Mouse (Mus musculus) C2C12 (cell line): ENCODE results near the gene Ofd1. TPM values are rescaled to one million over a fixed set of nuclear protein-coding genes. Genes with fewer than 3 reads are reported as not detected.

Experiments
- H3K27me3 ChIP-seq: one replicate; pipeline ENCODE4 v1.6.1; 2011; ENCODE audit not compliant: control insufficient read depth, insufficient read depth, insufficient read length
- H3K36me3 ChIP-seq: one replicate; pipeline ENCODE4 v1.6.1; 2011; ENCODE audit not compliant: control insufficient read depth, insufficient read depth
- H3K4me3 ChIP-seq: one replicate; pipeline ENCODE4 v1.5.1; 2011; ENCODE audit warnings: mild to moderate bottlenecking, control low read depth; ENCODE audit not compliant: poor library complexity, insufficient read depth, severe bottlenecking
- H3K79me2 ChIP-seq: one replicate; pipeline ENCODE4 v1.6.1; 2011; ENCODE audit not compliant: control insufficient read depth, insufficient read depth
- H3K79me3 ChIP-seq: one replicate; pipeline ENCODE4 v1.6.1; 2011; ENCODE audit warnings: low read depth, control low read depth
- H3ac ChIP-seq: one replicate; pipeline ENCODE3; 2011; ENCODE audit warnings: low read depth; ENCODE audit not compliant: control insufficient read depth, insufficient read length
- CEBPB ChIP-seq: IDR thresholded peaks from one replicate; pipeline ENCODE4 v1.6.1; 2011; ENCODE audit warnings: low read depth, mild to moderate bottlenecking, control low read depth, moderate library complexity
- CTCF ChIP-seq: IDR thresholded peaks from one replicate; pipeline ENCODE4 v1.5.1; 2011; ENCODE audit not compliant: control insufficient read depth, insufficient read depth, insufficient read length
- FOSL1 ChIP-seq: IDR thresholded peaks from one replicate; pipeline ENCODE4 v1.8.0; 2011; ENCODE audit warnings: mild to moderate bottlenecking, low read length; ENCODE audit not compliant: poor library complexity, insufficient read depth, severe bottlenecking
- MAX ChIP-seq: IDR thresholded peaks from one replicate; pipeline ENCODE4 v1.6.1; 2011; ENCODE audit warnings: mild to moderate bottlenecking, control low read depth
- MYOD1 ChIP-seq: IDR thresholded peaks from one replicate; pipeline ENCODE4 v1.6.1; 2011; ENCODE audit warnings: low read depth; ENCODE audit not compliant: control insufficient read depth, insufficient read length
- MYOG ChIP-seq: IDR thresholded peaks from one replicate; pipeline ENCODE4 v1.6.1; 2011; ENCODE audit not compliant: control insufficient read depth, insufficient read length; ENCODE audit errors: extremely low read depth
- USF1 ChIP-seq: IDR thresholded peaks from one replicate; pipeline ENCODE4 v1.6.1; 2011; ENCODE audit warnings: low read depth, mild to moderate bottlenecking, control low read depth, moderate library complexity
- polyA plus RNA-seq: library from polyadenylated mRNA; unstranded; fragments of >200 nt; fragmentation: generic; extraction: Trizol; gene quantifications from one replicate; pipeline ENCODE4 v1.2.1, GENCODE M21; 2012; ENCODE audit warnings: missing spikeins

Gene Ofd1
- polyA plus RNA-seq, 1 experiment = 1.5 TPM

GRCm38 (mm10) chrX:166468321-166468720 is 27.8 kb upstream of the Ofd1 start:
- H3K36me3 ChIP-seq = peaks cover 8% of the 10 kb centered on the region
- no peak for TF ChIP-seq USF1
- TF ChIP-seq CTCF = no peak
- no peak for TF ChIP-seq MYOD1
- no peak for TF ChIP-seq FOSL1
- TF ChIP-seq CEBPB = no peak
- TF ChIP-seq MAX = no peak
- no peak for TF ChIP-seq MYOG
- H3K4me3 ChIP-seq = no peak overlapping the region
- peaks cover 85% of the 10 kb centered on the region for H3K79me2 ChIP-seq
- H3ac ChIP-seq = no peak overlapping the region
- H3K27me3 ChIP-seq = no peaks in the 10 kb centered on the region
- peaks cover 61% of the 10 kb centered on the region for H3K79me3 ChIP-seq

GRCm38 (mm10) chrX:166455525-166455924 is 15.0 kb upstream of the Ofd1 start:
- Histone ChIP-seq H3K27me3 (no peaks in the 10 kb centered on the region), H3K79me3 (peaks cover 6% of the 10 kb centered on the region), H3ac (no peak overlapping the region), H3K4me3 (no peak overlapping the region), H3K79me2 (peaks cover 4% of the 10 kb centered on the region), H3K36me3 (peaks cover 8% of the 10 kb centered on the region)
- TF ChIP-seq CTCF (no peak), MAX (no peak), USF1 (no peak), CEBPB (no peak), FOSL1 (no peak), MYOG (no peak), MYOD1 (no peak)

GRCm38 (mm10) chrX:166454331-166454730 is 13.8 kb upstream of the Ofd1 start:
- Histone ChIP-seq H3K27me3 (no peaks in the 10 kb centered on the region), H3ac (no peak overlapping the region), H3K4me3 (no peak overlapping the region), H3K36me3 (peaks cover 8% of the 10 kb centered on the region), H3K79me3 (peaks cover 3% of the 10 kb centered on the region), H3K79me2 (no peaks in the 10 kb centered on the region)
- TF ChIP-seq MYOG (no peak), USF1 (no peak), CEBPB (no peak), MYOD1 (no peak), CTCF (no peak), MAX (no peak), FOSL1 (no peak)

GRCm38 (mm10) chrX:166453532-166453931 is 13.0 kb upstream of the Ofd1 start:
- Histone ChIP-seq H3K79me3 (no peaks in the 10 kb centered on the region), H3K79me2 (no peaks in the 10 kb centered on the region), H3K36me3 (peaks cover 8% of the 10 kb centered on the region), H3K27me3 (no peaks in the 10 kb centered on the region), H3ac (no peak overlapping the region), H3K4me3 (no peak overlapping the region)
- TF ChIP-seq MAX = no peak
- TF ChIP-seq CTCF = no peak

DNA sequence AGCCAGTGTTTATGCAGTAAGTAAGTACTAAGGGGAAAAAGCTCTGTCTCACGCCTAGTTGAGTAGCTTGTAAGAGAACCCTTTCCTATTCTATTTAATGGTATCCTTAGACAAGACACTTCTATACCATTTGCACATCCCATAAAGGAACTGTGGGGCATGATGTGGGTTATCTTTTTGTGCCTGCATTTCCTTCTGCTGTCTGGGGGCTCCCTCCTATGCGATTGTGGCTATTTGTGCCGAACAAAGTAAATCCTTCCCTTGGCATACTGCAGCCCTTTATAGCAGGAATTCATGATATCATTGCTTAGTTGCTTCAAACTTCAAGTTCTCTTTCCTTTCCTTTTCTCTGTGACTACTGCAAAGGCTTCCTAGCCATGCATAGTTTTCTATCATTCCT is 4.0 kb upstream of the Ofd1 start:
- no peak overlapping the region for H3ac ChIP-seq
- no peak overlapping the region for H3K4me3 ChIP-seq
- H3K36me3 ChIP-seq = no peaks in the 10 kb centered on the region
- H3K79me2 ChIP-seq = peaks cover 12% of the 10 kb centered on the region
- no peak for TF ChIP-seq CEBPB
- TF ChIP-seq MAX = no peak
- TF ChIP-seq MYOG = no peak
- no peak for TF ChIP-seq FOSL1
- TF ChIP-seq MYOD1 = no peak
- no peak for TF ChIP-seq USF1
- no peak for TF ChIP-seq CTCF
- no peaks in the 10 kb centered on the region for H3K27me3 ChIP-seq
- peaks cover 2% of the 10 kb centered on the region for H3K79me3 ChIP-seq

DNA sequence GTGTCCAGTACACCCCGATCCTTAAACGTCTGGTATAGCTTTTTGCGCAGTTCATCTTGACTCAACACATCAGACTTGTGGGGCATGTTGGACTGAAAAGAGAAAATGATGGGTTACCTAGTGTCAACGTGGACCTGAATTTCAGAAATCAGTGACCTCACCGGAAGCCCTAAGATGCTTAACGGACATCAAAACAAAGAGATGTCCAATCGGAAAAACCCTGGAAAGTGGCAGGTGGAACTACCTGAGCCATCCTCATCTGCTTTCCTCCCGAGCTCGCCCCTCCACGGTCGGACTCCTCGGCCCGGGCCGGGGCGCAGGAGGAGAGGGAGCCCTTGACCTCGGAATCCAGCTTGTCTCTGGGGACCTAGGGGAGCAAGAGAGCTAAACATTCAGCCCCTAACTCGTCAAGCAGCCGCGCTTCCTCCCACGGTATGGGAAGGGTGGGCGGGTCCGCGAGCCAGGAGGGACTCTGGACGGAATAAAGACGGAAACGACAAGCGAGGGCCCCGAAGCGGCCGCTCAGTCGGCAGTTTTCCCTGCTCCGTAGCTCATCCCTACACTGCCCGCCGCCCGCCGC is 378 bp downstream of the Ofd1 start, which contains the start of gene Trappc2:
Gene Trappc2 (plus strand): TSS at position 539 of the 580 bp plus-strand sequence.
- Histone ChIP-seq H3K79me3 (peaks cover 2% of the 10 kb centered on the region), H3K4me3 (peak within 1 kb of the TSS; percentile 46), H3K79me2 (peaks cover 12% of the 10 kb centered on the region), H3K27me3 (no peaks in the 10 kb centered on the region), H3K36me3 (no peaks in the 10 kb centered on the region), H3ac (peak within 1 kb of the TSS; percentile 89)
- TF ChIP-seq CEBPB (no peak), USF1 (no peak), MAX (no peak), MYOD1 (no peak), CTCF (no peak)
